ENCODE assay signal across 8 mouse cellular contexts in genomic region chr2:175965031-175965430, GRCm38 (mm10). TPM values are rescaled to one million over a fixed set of nuclear protein-coding genes. Genes with fewer than 3 reads are reported as not detected.
DNase-seq lines count a peak whose midpoint lies in the region; ATAC-seq and TF ChIP-seq lines count a peak whose summit lies in the region.
"Not testable (repeated sequence)": the region's sequence is repeated elsewhere in the genome, so short reads cannot be mapped to it uniquely, and the experiment has no call there.

Gene Gm2026 (plus strand): TSS chr2:175965331.

- H3K9ac ChIP-seq in intestine, embryonic 15.5 days; lung, embryonic 15.5 days; neural tube, embryonic 13.5 days: not testable (repeated sequence)

- H3K4me1 ChIP-seq in embryonic fibroblast, embryonic 13.5 days (ENCODE audit: control insufficient read depth, insufficient read depth, low read length); intestine, embryonic 15.5 days (replicated peaks); lung, embryonic 15.5 days; neural tube, embryonic 13.5 days (replicated peaks): not testable (repeated sequence)

- H3K9me3 ChIP-seq in intestine, embryonic 15.5 days; lung, embryonic 15.5 days; neural tube, embryonic 13.5 days: not testable (repeated sequence)

- TF ChIP-seq POLR2A in embryonic fibroblast, embryonic 13.5 days (IDR thresholded peaks at IDR 0.05; ENCODE audit: low read depth, low read length): not testable (repeated sequence)

- no CpG with 5 or more reads among the region's 4 CpGs for WGBS in intestine, embryonic 15.5 days
- no CpG with 5 or more reads among the region's 4 CpGs for WGBS in lung, embryonic 15.5 days
- no CpG with 5 or more reads among the region's 4 CpGs for WGBS in neural tube, embryonic 13.5 days

- not testable (repeated sequence) for DNase-seq in adrenal gland, postnatal 10 days; gastrocnemius, postnatal 14 days; heart, postnatal 10 days; left cerebral cortex, adult 2 months (ENCODE audit: extremely low spot score in 1 of 2, low spot score in 2 of 2)

- not testable (repeated sequence) for H3K36me3 ChIP-seq in intestine, embryonic 15.5 days; lung, embryonic 15.5 days; neural tube, embryonic 13.5 days

- ATAC-seq in intestine, embryonic 15.5 days; lung, embryonic 15.5 days (ENCODE audit: borderline replicate concordance, extremely low read depth, low FRiP score, low TSS enrichment); neural tube, embryonic 13.5 days (ENCODE audit: low read depth): not testable (repeated sequence)

- not testable (repeated sequence) for TF ChIP-seq CTCF in embryonic fibroblast, embryonic 13.5 days (IDR thresholded peaks at IDR 0.05; ENCODE audit: borderline replicate concordance, insufficient read depth, low read length); left cerebral cortex, adult 2 months (IDR thresholded peaks at IDR 0.05)

- not testable (repeated sequence) for H3K27ac ChIP-seq in embryonic fibroblast, embryonic 13.5 days (ENCODE audit: insufficient read depth, low read length); intestine, embryonic 15.5 days; left cerebral cortex, adult 2 months; lung, embryonic 15.5 days; neural tube, embryonic 13.5 days (replicated peaks)

- H3K4me2 ChIP-seq in intestine, embryonic 15.5 days (replicated peaks); lung, embryonic 15.5 days; neural tube, embryonic 13.5 days: not testable (repeated sequence)

- intact Hi-C loops in gastrocnemius, postnatal 14 days (cut with DNase I; ENCODE audit: low total_unique reads); heart, postnatal 10 days (cut with DNase I); left cerebral cortex, adult 2 months (cut with DNase I): not testable (repeated sequence)

- H3K4me3 ChIP-seq in embryonic fibroblast, embryonic 13.5 days (ENCODE audit: insufficient read depth, low read length); intestine, embryonic 15.5 days (replicated peaks); left cerebral cortex, adult 2 months; lung, embryonic 15.5 days; neural tube, embryonic 13.5 days: not testable (repeated sequence)

- H3K27me3 ChIP-seq in intestine, embryonic 15.5 days (replicated peaks); lung, embryonic 15.5 days; neural tube, embryonic 13.5 days: not testable (repeated sequence)

RNA-seq across cellular contexts. Expression of gene Gm2026, which starts in this region (rescaled TPM):
- total RNA-seq in adrenal gland, postnatal 10 days (2021): 10 to 100 TPM; 19.5 to 26.5 TPM
- 25.4 and 31.8 TPM in 2 replicates for polyA plus RNA-seq in embryonic fibroblast, embryonic 13.5 days (2011; ENCODE audit: insufficient read length, low read depth, missing spikeins)
- 10 to 100 TPM; 11.6 to 12.0 TPM for total RNA-seq in gastrocnemius, postnatal 14 days (2021)
- total RNA-seq in heart, postnatal 10 days (2021): 10 to 100 TPM; 16.1 to 23.7 TPM
- 12.0 and 19.4 TPM in 2 replicates for polyA plus RNA-seq in intestine, embryonic 15.5 days (2015; fragmentation: Nextera tagmentation; extraction: Ambion mirVana)
- total RNA-seq in left cerebral cortex, adult 2 months (2021): 10 to 100 TPM; 47.3 to 47.7 TPM
- polyA plus RNA-seq in lung, embryonic 15.5 days (2015; fragmentation: Nextera tagmentation; extraction: Ambion mirVana): 26.5 and 27.1 TPM in 2 replicates
- polyA plus RNA-seq in neural tube, embryonic 13.5 days (2015; fragmentation: Nextera tagmentation; extraction: Ambion mirVana): 18.2 and 29.9 TPM in 2 replicates
